Mouse (Mus musculus) lung, postnatal 0 days (tissue): ENCODE data around the gene Fads6.

Experiments used
- CTCF ChIP-seq: IDR thresholded peaks from 2 replicates; pipeline ENCODE4 v1.5.1; 2016; ENCODE audit warnings: antibody characterized with exemption, mild to moderate bottlenecking
- EP300 ChIP-seq: IDR thresholded peaks from 2 replicates; pipeline ENCODE4 v1.6.1; 2016; ENCODE audit warnings: antibody characterized with exemption, mild to moderate bottlenecking, control low read depth

DNA sequence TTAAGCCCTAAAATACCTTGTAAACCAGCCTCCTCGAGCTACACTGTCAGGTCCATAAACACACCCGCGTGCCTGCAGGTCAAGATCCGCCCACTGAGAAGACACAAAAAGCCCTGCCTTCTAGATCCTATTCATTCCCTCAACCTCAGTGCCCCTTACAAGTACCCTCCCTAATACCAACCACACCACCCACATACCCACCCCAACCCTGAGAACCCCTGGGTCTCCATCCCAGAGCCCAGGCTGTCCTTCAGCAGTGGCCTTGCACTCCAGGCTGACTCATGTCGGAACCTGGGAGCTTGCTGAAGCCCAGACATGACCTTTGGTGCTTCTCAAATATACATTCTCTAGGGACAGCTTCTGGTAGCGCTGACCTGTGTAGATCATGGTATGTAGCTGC is 22.7 kb downstream of the Fads6 start:
- TF ChIP-seq CTCF (no peak), EP300 (no peak)
